Mouse (Mus musculus) brain, embryonic 14.5 days (tissue): ENCODE measurements around the gene Slc12a6.

Experiments
- CTCF ChIP-seq: fragments of 200-500 bp; IDR thresholded peaks from 2 replicates; pipeline ENCODE4 v1.5.1; 2012; ENCODE audit warnings: inconsistent platforms, mild to moderate bottlenecking, moderate library complexity, borderline replicate concordance; ENCODE audit not compliant: insufficient read depth, insufficient read length; ENCODE audit errors: extremely low read depth
- POLR2A ChIP-seq: fragments of 200-500 bp; IDR thresholded peaks from 2 replicates; pipeline ENCODE4 v1.6.1; 2012; ENCODE audit warnings: mild to moderate bottlenecking, inconsistent platforms, borderline replicate concordance; ENCODE audit not compliant: poor library complexity, insufficient read depth, insufficient read length, severe bottlenecking; ENCODE audit errors: extremely low read depth

- no peak for TF ChIP-seq POLR2A
- TF ChIP-seq CTCF, result no peak
These were observed 23.9 kb downstream of the Slc12a6 start for GRCm38 (mm10) chr2:112289507-112289906.
